Mouse (Mus musculus) ES-Bruce4 (cell line): ENCODE results near the gene Unc5b. TPM values are rescaled to one million over a fixed set of nuclear protein-coding genes. Genes with fewer than 3 reads are reported as not detected.

Experiments
- H3K27ac ChIP-seq: 2 replicates; pipeline ENCODE4 v1.5.1; 2012; ENCODE audit warnings: low read length, inconsistent platforms; ENCODE audit not compliant: insufficient read depth
- H3K27me3 ChIP-seq: 2 replicates; pipeline ENCODE4 v1.6.1; 2012; ENCODE audit warnings: mild to moderate bottlenecking, low read length, inconsistent platforms; ENCODE audit not compliant: control insufficient read depth, poor library complexity, insufficient read depth, severe bottlenecking
- H3K36me3 ChIP-seq: 2 replicates; pipeline ENCODE4 v1.6.1; 2012; ENCODE audit warnings: inconsistent platforms, mild to moderate bottlenecking, low read length, moderate library complexity; ENCODE audit not compliant: control insufficient read depth, poor library complexity, insufficient read depth, severe bottlenecking
- H3K4me1 ChIP-seq: one replicate; pipeline ENCODE4 v1.8.1; 2011; ENCODE audit warnings: low read length; ENCODE audit not compliant: control insufficient read depth, insufficient read depth
- H3K4me3 ChIP-seq: 2 replicates; pipeline ENCODE4 v1.5.1; 2011; ENCODE audit warnings: low read depth, mild to moderate bottlenecking, low read length
- H3K9ac ChIP-seq: 2 replicates; pipeline ENCODE4 v1.6.1; 2012; ENCODE audit warnings: low read depth, mild to moderate bottlenecking, inconsistent platforms; ENCODE audit not compliant: poor library complexity, severe bottlenecking
- H3K9me3 ChIP-seq: replicated peaks from 2 replicates; pipeline ENCODE4 v1.6.1; 2012; ENCODE audit warnings: mild to moderate bottlenecking, low read length, inconsistent platforms; ENCODE audit not compliant: control insufficient read depth, poor library complexity, insufficient read depth, severe bottlenecking
- CTCF ChIP-seq: IDR thresholded peaks from one replicate; pipeline ENCODE4 v1.8.1; 2011; ENCODE audit warnings: low read depth, low read length
- EP300 ChIP-seq: IDR thresholded peaks from 2 replicates; pipeline ENCODE4 v1.6.1; 2011; ENCODE audit warnings: low read depth, low read length; ENCODE audit not compliant: insufficient read depth
- POLR2A ChIP-seq: IDR thresholded peaks from one replicate; pipeline ENCODE4 v1.8.1; 2011; ENCODE audit warnings: low read length; ENCODE audit not compliant: insufficient read depth
- polyA plus RNA-seq: library from polyadenylated mRNA; stranded (reverse); fragments of >200 nt; gene quantifications from 2 replicates; pipeline ENCODE4 v1.2.4, GENCODE M21; 2011; ENCODE audit warnings: low read depth; ENCODE audit not compliant: missing spikeins, insufficient read depth, insufficient read length

The Unc5b gene
- polyA plus RNA-seq, 1 experiment, result 36.7 TPM

GRCm38 (mm10) chr10:60827901-60828670, 3.3 kb downstream of the Unc5b start:
- TF ChIP-seq POLR2A, result no peak
- TF ChIP-seq EP300, result no peak
- TF ChIP-seq CTCF, result no peak
- Histone ChIP-seq H3K9me3 (no peaks in the 10 kb centered on the region), H3K36me3 (no peaks in the 10 kb centered on the region), H3K27ac (no peak overlapping the region), H3K4me3 (no peak overlapping the region), H3K27me3 (peaks cover 9% of the 10 kb centered on the region; the same call in 1 of the 2 replicates), H3K4me1 (peaks cover 9% of the 10 kb centered on the region), H3K9ac (no peak overlapping the region)

- Histone ChIP-seq H3K4me1 (peaks cover 9% of the 10 kb centered on the region), H3K9ac (peak overlapping the region; percentile 16; the same call in 1 of the 2 replicates), H3K36me3 (no peaks in the 10 kb centered on the region), H3K27ac (no peak overlapping the region), H3K4me3 (no peak overlapping the region), H3K27me3 (peaks cover 9% of the 10 kb centered on the region; the same call in 1 of the 2 replicates), H3K9me3 (no peaks in the 10 kb centered on the region)
- TF ChIP-seq POLR2A, result no peak
These were observed 4.1 kb downstream of the Unc5b start for GRCm38 (mm10) chr10:60827266-60827665.

GRCm38 (mm10) chr10:60826461-60827237, 4.7 kb downstream of the Unc5b start:
- Histone ChIP-seq H3K36me3 (no peaks in the 10 kb centered on the region), H3K9ac (peak overlapping the region; percentile 16), H3K27me3 (peaks cover 9% of the 10 kb centered on the region; the same call in 1 of the 2 replicates), H3K4me3 (peak overlapping the region; percentile 72), H3K9me3 (no peaks in the 10 kb centered on the region), H3K4me1 (peaks cover 9% of the 10 kb centered on the region), H3K27ac (peak overlapping the region; percentile 62)
- TF ChIP-seq CTCF (peak; percentile 44), EP300 (peak; percentile 48; the same call in 1 of the 2 replicates), POLR2A (no peak)

- Histone ChIP-seq H3K27ac (0 out of 2 replicates have a peak overlapping the region, but pooled peaks have one; percentile 39), H3K9ac (peak overlapping the region; percentile 16; the same call in 1 of the 2 replicates), H3K9me3 (no peaks in the 10 kb centered on the region), H3K27me3 (peaks cover 7% of the 10 kb centered on the region; the same call in 1 of the 2 replicates), H3K4me3 (peak overlapping the region; percentile 72), H3K4me1 (peaks cover 9% of the 10 kb centered on the region), H3K36me3 (no peaks in the 10 kb centered on the region)
- no peak for TF ChIP-seq CTCF
- no peak for TF ChIP-seq EP300
- no peak for TF ChIP-seq POLR2A
These were observed 5.4 kb downstream of the Unc5b start for GRCm38 (mm10) chr10:60825955-60826354.

GRCm38 (mm10) chr10:60823744-60824143, 7.6 kb downstream of the Unc5b start:
- peaks cover 5% of the 10 kb centered on the region for H3K4me1 ChIP-seq
- H3K9ac ChIP-seq, result no peak overlapping the region

More at GRCm38 (mm10) chr10:60823744-60824143, 7.6 kb downstream of the Unc5b start:
- H3K9me3 ChIP-seq, result no peaks in the 10 kb centered on the region
- no peaks in the 10 kb centered on the region for H3K27me3 ChIP-seq
- H3K27ac ChIP-seq, result no peak overlapping the region
- H3K36me3 ChIP-seq, result no peaks in the 10 kb centered on the region
- TF ChIP-seq EP300, result no peak
- TF ChIP-seq CTCF, result no peak
- no peak for TF ChIP-seq POLR2A
- H3K4me3 ChIP-seq, result no peak overlapping the region
